Mouse (Mus musculus): ENCODE measurements around the gene Pkhd1. TPM values are rescaled to one million over a fixed set of nuclear protein-coding genes. Genes with fewer than 3 reads are reported as not detected.

Gene Pkhd1
- polyA plus RNA-seq, 2 experiments, result 0.15 TPM

GRCm38 (mm10) chr1:20513364-20514084 lies 104.3 kb downstream of the Pkhd1 start:
- TF ChIP-seq CTCF (IDR thresholded peaks at IDR 0.05; ENCODE audit: low read depth), result peak; percentile 59
- TF ChIP-seq EP300 (IDR thresholded peaks at IDR 0.05; ENCODE audit: low read depth), result no peak
- H3K9ac ChIP-seq (replicated peaks), result no peak overlapping the region

DNA sequence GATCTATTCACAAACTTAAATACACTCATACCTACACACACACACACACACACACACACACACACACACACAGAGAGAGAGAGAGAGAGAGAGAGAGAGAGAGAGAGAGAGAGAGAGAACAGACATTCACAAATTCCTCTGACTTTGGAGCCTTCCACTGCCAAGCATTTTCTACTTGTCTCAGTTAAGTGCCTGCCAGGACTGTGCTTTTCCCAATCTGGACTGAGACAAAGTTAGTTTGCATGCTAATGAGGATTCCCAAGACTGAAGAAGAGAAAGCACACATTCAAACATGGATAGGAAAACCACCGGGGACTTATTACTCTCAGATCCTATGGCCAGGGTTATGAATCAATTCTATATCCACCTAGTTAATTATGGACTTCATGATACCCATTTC lies 118.9 kb downstream of the Pkhd1 start:
- no peaks in the 10 kb centered on the region for H3K9me3 ChIP-seq (ENCODE audit: control insufficient read depth, low read length)
- H3K27ac ChIP-seq, result no peak overlapping the region
- H3K27me3 ChIP-seq (ENCODE audit: control insufficient read depth, insufficient read depth, low read length), result no peaks in the 10 kb centered on the region
- H3K36me3 ChIP-seq (replicated peaks; ENCODE audit: control insufficient read depth, insufficient read depth, low read depth), result no peaks in the 10 kb centered on the region
- 64% methylated on average over 1 of the region's 1 CpGs for WGBS (ENCODE audit: insufficient replicate concordance)
- no peaks in the 10 kb centered on the region for H3K4me1 ChIP-seq (replicated peaks; ENCODE audit: control insufficient read depth in 2 of 2, insufficient read depth in 2 of 2, low read length in 1 of 2)
- TF ChIP-seq CTCF (IDR thresholded peaks at IDR 0.05; ENCODE audit: low read depth), result no peak
- TF ChIP-seq EP300 (IDR thresholded peaks at IDR 0.05; ENCODE audit: low read depth), result no peak
- H3K9ac ChIP-seq (replicated peaks), result no peak overlapping the region
- ATAC-seq (ENCODE audit: insufficient read depth) (no peak), DNase-seq (ENCODE audit: low read depth in 3 of 3, low spot score in 3 of 3) (no peak)
- H3K4me3 ChIP-seq (ENCODE audit: insufficient read depth in 1 of 2, low read depth in 2 of 2, low read length in 2 of 2), result no peak overlapping the region
- H3K4me2 ChIP-seq (ENCODE audit: low read depth), result no peak overlapping the region

More at GRCm38 (mm10) chr1:20513364-20514084, 104.3 kb downstream of the Pkhd1 start:
- no peak overlapping the region for H3K4me2 ChIP-seq (ENCODE audit: low read depth)
- H3K27me3 ChIP-seq (ENCODE audit: control insufficient read depth, insufficient read depth, low read length), result no peaks in the 10 kb centered on the region
- H3K9me3 ChIP-seq (ENCODE audit: control insufficient read depth, low read length), result no peaks in the 10 kb centered on the region
- DNase-seq (ENCODE audit: low read depth in 3 of 3, low spot score in 3 of 3), result peak in 2 of 3 experiments; percentile 0 to 9
- no peaks in the 10 kb centered on the region for H3K4me1 ChIP-seq (replicated peaks; ENCODE audit: control insufficient read depth in 2 of 2, insufficient read depth in 2 of 2, low read length in 1 of 2)
- H3K4me3 ChIP-seq (ENCODE audit: insufficient read depth in 1 of 2, low read depth in 2 of 2, low read length in 2 of 2), result no peak overlapping the region
- ATAC-seq (ENCODE audit: insufficient read depth), result no peak
- H3K27ac ChIP-seq, result no peak overlapping the region
- 49% methylated on average over 7 of the region's 7 CpGs for WGBS (ENCODE audit: insufficient replicate concordance)
- no peaks in the 10 kb centered on the region for H3K36me3 ChIP-seq (replicated peaks; ENCODE audit: control insufficient read depth, insufficient read depth, low read depth)

GRCm38 (mm10) chr1:20486087-20486486 lies 131.8 kb downstream of the Pkhd1 start:
- DNase-seq (ENCODE audit: low read depth in 3 of 3, low spot score in 3 of 3) (no peak), ATAC-seq (ENCODE audit: insufficient read depth) (no peak)
- Histone ChIP-seq H3K9me3 (ENCODE audit: control insufficient read depth, low read length) (no peaks in the 10 kb centered on the region), H3K9ac (replicated peaks) (no peak overlapping the region), H3K27ac (no peak overlapping the region), H3K36me3 (replicated peaks; ENCODE audit: control insufficient read depth, insufficient read depth, low read depth) (no peaks in the 10 kb centered on the region), H3K4me3 (ENCODE audit: insufficient read depth in 1 of 2, low read depth in 2 of 2, low read length in 2 of 2) (no peak overlapping the region), H3K4me2 (ENCODE audit: low read depth) (no peak overlapping the region), H3K4me1 (replicated peaks; ENCODE audit: control insufficient read depth in 2 of 2, insufficient read depth in 2 of 2, low read length in 1 of 2) (no peaks in the 10 kb centered on the region), H3K27me3 (ENCODE audit: control insufficient read depth, insufficient read depth, low read length) (no peaks in the 10 kb centered on the region)
- WGBS (ENCODE audit: insufficient replicate concordance), result 82% methylated on average over 7 of the region's 10 CpGs
- TF ChIP-seq CTCF (IDR thresholded peaks at IDR 0.05; ENCODE audit: low read depth) (no peak), EP300 (IDR thresholded peaks at IDR 0.05; ENCODE audit: low read depth) (no peak)

DNA sequence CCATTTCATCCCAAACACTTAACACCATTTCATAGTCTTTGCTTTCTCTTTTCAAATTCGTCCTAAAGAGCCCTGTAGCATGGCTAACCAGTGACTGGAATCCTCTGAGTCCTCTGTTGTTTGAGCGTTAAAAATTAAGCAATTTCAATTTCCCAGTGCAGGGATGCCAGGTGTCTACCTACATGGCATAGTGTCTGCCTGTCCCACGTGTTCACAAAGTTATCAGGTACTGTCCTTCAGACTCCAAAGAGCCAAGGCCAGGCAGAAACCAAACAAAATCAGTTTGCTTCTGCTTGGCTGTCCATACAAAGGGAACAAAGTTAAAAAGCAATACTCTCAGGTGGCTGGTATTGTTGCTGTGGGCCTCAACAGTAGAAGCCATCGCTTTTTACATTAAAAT lies 136.0 kb downstream of the Pkhd1 start:
- no peak for ATAC-seq (ENCODE audit: insufficient read depth)

GRCm38 (mm10) chr1:20478695-20479094 lies 139.2 kb downstream of the Pkhd1 start:
- no peak overlapping the region for H3K4me2 ChIP-seq (ENCODE audit: low read depth)
- ATAC-seq (ENCODE audit: insufficient read depth) (no peak), DNase-seq (ENCODE audit: low read depth in 3 of 3, low spot score in 3 of 3) (no peak)
- no peaks in the 10 kb centered on the region for H3K9me3 ChIP-seq (ENCODE audit: control insufficient read depth, low read length)
- no peaks in the 10 kb centered on the region for H3K4me1 ChIP-seq (replicated peaks; ENCODE audit: control insufficient read depth in 2 of 2, insufficient read depth in 2 of 2, low read length in 1 of 2)
- H3K9ac ChIP-seq (replicated peaks), result no peak overlapping the region
- no peaks in the 10 kb centered on the region for H3K27me3 ChIP-seq (ENCODE audit: control insufficient read depth, insufficient read depth, low read length)
- H3K36me3 ChIP-seq (replicated peaks; ENCODE audit: control insufficient read depth, insufficient read depth, low read depth), result no peaks in the 10 kb centered on the region
- 45% methylated on average over 3 of the region's 3 CpGs for WGBS (ENCODE audit: insufficient replicate concordance)
- no peak overlapping the region for H3K4me3 ChIP-seq (ENCODE audit: insufficient read depth in 1 of 2, low read depth in 2 of 2, low read length in 2 of 2)
- TF ChIP-seq EP300 (IDR thresholded peaks at IDR 0.05; ENCODE audit: low read depth) (no peak), CTCF (IDR thresholded peaks at IDR 0.05; ENCODE audit: low read depth) (no peak)
- no peak overlapping the region for H3K27ac ChIP-seq

More for the DNA sequence above, 136.0 kb downstream of the Pkhd1 start:
- H3K27me3 ChIP-seq (ENCODE audit: control insufficient read depth, insufficient read depth, low read length), result no peaks in the 10 kb centered on the region
- WGBS (ENCODE audit: insufficient replicate concordance), result 41% methylated on average over 4 of the region's 4 CpGs
- H3K9me3 ChIP-seq (ENCODE audit: control insufficient read depth, low read length), result no peaks in the 10 kb centered on the region
- TF ChIP-seq CTCF (IDR thresholded peaks at IDR 0.05; ENCODE audit: low read depth) (no peak), EP300 (IDR thresholded peaks at IDR 0.05; ENCODE audit: low read depth) (no peak)
- no peak for DNase-seq (ENCODE audit: low read depth in 3 of 3, low spot score in 3 of 3)
- no peak overlapping the region for H3K4me3 ChIP-seq (ENCODE audit: insufficient read depth in 1 of 2, low read depth in 2 of 2, low read length in 2 of 2)
- H3K27ac ChIP-seq, result no peak overlapping the region
- no peaks in the 10 kb centered on the region for H3K4me1 ChIP-seq (replicated peaks; ENCODE audit: control insufficient read depth in 2 of 2, insufficient read depth in 2 of 2, low read length in 1 of 2)
- H3K36me3 ChIP-seq (replicated peaks; ENCODE audit: control insufficient read depth, insufficient read depth, low read depth), result no peaks in the 10 kb centered on the region
- no peak overlapping the region for H3K4me2 ChIP-seq (ENCODE audit: low read depth)
- no peak overlapping the region for H3K9ac ChIP-seq (replicated peaks)
